Mouse (Mus musculus): ENCODE measurements around the gene Vmn1r1. TPM values are rescaled to one million over a fixed set of nuclear protein-coding genes. Genes with fewer than 3 reads are reported as not detected.
"Not testable (repeated sequence)": the region's sequence is repeated elsewhere in the genome, so short reads cannot be mapped to it uniquely, and the experiment has no call there.

Vmn1r1 gene
- not detected in 2 replicates for polyA plus RNA-seq (2016; fragmentation: Nextera tagmentation; extraction: Ambion mirVana)

DNA sequence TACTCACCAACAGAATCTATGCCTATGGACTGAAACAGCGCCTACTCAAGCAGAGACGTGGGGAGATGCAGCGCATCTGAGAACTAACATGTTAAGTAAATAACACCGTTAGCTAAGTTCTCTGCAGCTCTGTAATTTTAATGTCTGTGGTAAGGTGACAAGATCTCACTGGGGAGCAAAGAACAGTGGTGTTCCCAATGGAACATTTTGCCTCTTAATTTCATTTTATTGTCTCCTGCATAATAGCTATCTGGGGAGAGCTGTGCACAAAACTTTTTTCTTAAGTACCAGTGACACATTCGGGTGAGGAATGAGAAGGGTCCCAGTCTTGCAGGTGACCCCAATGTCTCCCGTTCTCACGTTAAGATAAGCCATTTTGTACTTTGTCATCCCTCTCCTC lies at the start of gene Vmn1r1:
Vmn1r1 (minus strand) TSS at position 101 of the 400 bp plus-strand sequence.
- no peak for DNase-seq (ENCODE audit: low spot score)
- no peak within 1 kb of the TSS for H3K4me3 ChIP-seq
- H3K27ac ChIP-seq, result no peak within 1 kb of the TSS
- no peaks in the 10 kb centered on the region for H3K27me3 ChIP-seq (ENCODE audit: low read depth, poor library complexity, severe bottlenecking)
- no peaks in the 10 kb centered on the region for H3K4me1 ChIP-seq
- 89% methylated on average over 7 of the region's 7 CpGs for WGBS
- H3K36me3 ChIP-seq, result no peaks in the 10 kb centered on the region
- H3K9me3 ChIP-seq (replicated peaks), result no peaks in the 10 kb centered on the region

- H3K9me3 ChIP-seq (replicated peaks), result no peaks in the 10 kb centered on the region
- no peak overlapping the region for H3K27ac ChIP-seq
- WGBS, result 92% methylated on average over 2 of the region's 2 CpGs
- H3K36me3 ChIP-seq, result no peaks in the 10 kb centered on the region
- H3K4me3 ChIP-seq, result no peak overlapping the region
- H3K27me3 ChIP-seq (ENCODE audit: low read depth, poor library complexity, severe bottlenecking), result no peaks in the 10 kb centered on the region
- H3K4me1 ChIP-seq, result no peaks in the 10 kb centered on the region
- DNase-seq (ENCODE audit: low spot score), result no peak
Measured at GRCm38 (mm10) chr1:182210322-182210721, 46.0 kb upstream of the Vmn1r1 start.

DNA sequence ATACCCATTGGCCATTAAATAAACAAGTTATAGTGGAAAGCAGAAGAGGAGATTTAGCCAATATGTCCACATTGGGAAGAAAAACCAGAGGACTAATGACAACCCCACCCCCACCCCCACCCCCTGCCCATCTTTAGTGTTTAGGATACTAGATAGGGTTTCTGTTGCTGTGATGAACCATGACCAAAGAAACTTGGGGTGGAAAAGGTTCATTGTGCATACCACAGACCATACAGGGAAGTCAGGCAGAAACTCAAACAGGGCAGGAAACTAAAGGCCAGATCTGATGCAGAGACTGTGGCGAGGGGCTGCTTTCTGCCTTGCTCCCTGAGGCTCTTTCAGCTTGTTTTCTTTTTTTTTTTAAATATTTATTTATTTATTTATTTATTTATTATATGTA lies 28.3 kb upstream of the Vmn1r1 start:
- no peaks in the 10 kb centered on the region for H3K9me3 ChIP-seq (replicated peaks)
- H3K27me3 ChIP-seq (ENCODE audit: low read depth, poor library complexity, severe bottlenecking), result no peaks in the 10 kb centered on the region
- no peaks in the 10 kb centered on the region for H3K36me3 ChIP-seq
- H3K4me1 ChIP-seq, result no peaks in the 10 kb centered on the region
- no peak overlapping the region for H3K27ac ChIP-seq
- DNase-seq (ENCODE audit: low spot score), result no peak
- no peak overlapping the region for H3K4me3 ChIP-seq
- 83% methylated on average over 1 of the region's 1 CpGs for WGBS

GRCm38 (mm10) chr1:182191816-182192545 lies 27.7 kb upstream of the Vmn1r1 start:
- 78% methylated on average over 10 of the region's 10 CpGs for WGBS
- no peak overlapping the region for H3K4me3 ChIP-seq

DNA sequence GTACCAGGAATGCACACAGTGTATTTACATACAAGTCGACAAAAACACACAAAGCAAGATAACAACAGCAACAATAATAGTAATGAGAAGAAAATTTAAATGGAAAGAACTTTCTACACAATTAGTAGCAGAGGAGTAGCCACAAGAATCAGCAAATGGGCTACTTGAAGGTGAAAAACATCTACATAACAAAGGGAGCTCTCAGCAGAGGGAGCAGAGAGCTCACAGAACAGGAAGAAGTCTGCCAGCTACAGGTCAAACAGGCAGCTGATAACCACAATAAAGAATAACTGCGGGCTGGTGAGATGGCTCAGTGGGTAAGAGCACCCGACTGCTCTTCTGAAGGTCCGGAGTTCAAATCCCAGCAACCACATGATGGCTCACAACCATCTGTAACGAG lies 26.9 kb upstream of the Vmn1r1 start:
- H3K27ac ChIP-seq, result no peak overlapping the region
- no peak for DNase-seq (ENCODE audit: low spot score)
- WGBS, result 74% methylated on average over 5 of the region's 5 CpGs
- H3K4me3 ChIP-seq, result no peak overlapping the region
- H3K27me3 ChIP-seq (ENCODE audit: low read depth, poor library complexity, severe bottlenecking), result no peaks in the 10 kb centered on the region
- no peaks in the 10 kb centered on the region for H3K9me3 ChIP-seq (replicated peaks)
- no peaks in the 10 kb centered on the region for H3K4me1 ChIP-seq
- no peaks in the 10 kb centered on the region for H3K36me3 ChIP-seq

More at GRCm38 (mm10) chr1:182191816-182192545, 27.7 kb upstream of the Vmn1r1 start:
- no peak for DNase-seq (ENCODE audit: low spot score)
- H3K36me3 ChIP-seq, result no peaks in the 10 kb centered on the region
- no peak overlapping the region for H3K27ac ChIP-seq
- no peaks in the 10 kb centered on the region for H3K9me3 ChIP-seq (replicated peaks)
- H3K4me1 ChIP-seq, result no peaks in the 10 kb centered on the region
- H3K27me3 ChIP-seq (ENCODE audit: low read depth, poor library complexity, severe bottlenecking), result no peaks in the 10 kb centered on the region

DNA sequence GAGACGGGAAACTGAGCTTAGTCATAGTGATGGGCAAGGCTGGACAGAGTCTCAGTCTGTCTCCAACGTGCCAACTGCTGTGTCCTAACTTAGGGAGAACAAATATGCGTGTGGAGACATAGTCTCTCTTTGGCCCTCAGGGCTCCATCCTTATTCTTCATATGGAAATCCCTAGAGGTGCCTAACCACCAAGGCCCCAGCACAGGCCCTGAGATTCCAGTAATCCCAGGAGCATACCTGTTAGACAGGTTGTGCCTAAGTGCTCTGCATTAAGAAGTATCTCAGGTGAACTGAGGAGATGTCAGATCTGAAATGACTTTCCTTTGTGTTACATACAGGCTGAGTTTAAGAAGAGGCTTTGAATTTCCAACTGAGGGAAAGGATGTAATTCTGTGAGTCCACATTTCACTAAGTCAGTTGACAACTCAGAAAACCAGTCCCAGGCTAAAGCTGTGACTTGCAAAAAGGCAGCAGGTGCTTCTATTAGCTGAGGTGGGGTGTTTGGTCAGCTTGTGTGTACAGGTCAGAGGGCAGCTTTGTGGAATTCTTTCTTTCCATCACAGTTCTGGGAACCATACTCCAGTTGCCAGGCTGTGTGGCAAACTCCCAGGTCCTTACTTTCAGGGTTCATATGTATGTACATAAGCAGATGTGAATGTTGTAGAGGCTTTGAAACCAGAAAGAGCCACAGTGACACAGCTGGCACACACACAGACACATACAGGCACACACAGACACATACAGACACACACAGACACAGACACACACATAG lies 25.6 kb upstream of the Vmn1r1 start:
- no peaks in the 10 kb centered on the region for H3K36me3 ChIP-seq
- H3K27ac ChIP-seq, result no peak overlapping the region
- no peak overlapping the region for H3K4me3 ChIP-seq
- DNase-seq (ENCODE audit: low spot score), result no peak
- H3K27me3 ChIP-seq (ENCODE audit: low read depth, poor library complexity, severe bottlenecking), result no peaks in the 10 kb centered on the region
- H3K4me1 ChIP-seq, result no peaks in the 10 kb centered on the region
- no peaks in the 10 kb centered on the region for H3K9me3 ChIP-seq (replicated peaks)
- 71% methylated on average over 3 of the region's 3 CpGs for WGBS

DNA sequence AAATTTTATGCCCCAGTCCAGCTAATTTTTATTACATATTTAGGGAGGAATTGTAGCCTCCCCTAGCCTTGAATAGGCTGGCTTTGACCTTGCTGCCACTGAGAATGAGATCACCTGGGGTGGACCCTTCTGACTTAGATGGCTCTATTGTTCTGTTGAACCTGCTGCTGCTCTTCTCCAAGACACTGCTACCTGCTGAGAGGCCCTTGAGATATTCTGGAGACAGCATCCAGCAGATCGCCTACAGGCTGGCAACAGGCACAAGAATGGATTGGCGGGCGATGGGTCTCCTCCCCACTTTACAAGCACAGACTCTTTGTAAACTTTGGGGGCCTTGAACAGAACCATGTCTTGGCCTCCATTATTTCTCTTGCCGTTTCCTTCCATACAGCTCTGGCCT lies 18.2 kb upstream of the Vmn1r1 start:
- 82% methylated on average over 4 of the region's 4 CpGs for WGBS
- H3K27me3 ChIP-seq (ENCODE audit: low read depth, poor library complexity, severe bottlenecking); DNase-seq (ENCODE audit: low spot score); H3K36me3 ChIP-seq; H3K27ac ChIP-seq; H3K4me3 ChIP-seq; H3K9me3 ChIP-seq (replicated peaks); H3K4me1 ChIP-seq: not testable (repeated sequence)

DNA sequence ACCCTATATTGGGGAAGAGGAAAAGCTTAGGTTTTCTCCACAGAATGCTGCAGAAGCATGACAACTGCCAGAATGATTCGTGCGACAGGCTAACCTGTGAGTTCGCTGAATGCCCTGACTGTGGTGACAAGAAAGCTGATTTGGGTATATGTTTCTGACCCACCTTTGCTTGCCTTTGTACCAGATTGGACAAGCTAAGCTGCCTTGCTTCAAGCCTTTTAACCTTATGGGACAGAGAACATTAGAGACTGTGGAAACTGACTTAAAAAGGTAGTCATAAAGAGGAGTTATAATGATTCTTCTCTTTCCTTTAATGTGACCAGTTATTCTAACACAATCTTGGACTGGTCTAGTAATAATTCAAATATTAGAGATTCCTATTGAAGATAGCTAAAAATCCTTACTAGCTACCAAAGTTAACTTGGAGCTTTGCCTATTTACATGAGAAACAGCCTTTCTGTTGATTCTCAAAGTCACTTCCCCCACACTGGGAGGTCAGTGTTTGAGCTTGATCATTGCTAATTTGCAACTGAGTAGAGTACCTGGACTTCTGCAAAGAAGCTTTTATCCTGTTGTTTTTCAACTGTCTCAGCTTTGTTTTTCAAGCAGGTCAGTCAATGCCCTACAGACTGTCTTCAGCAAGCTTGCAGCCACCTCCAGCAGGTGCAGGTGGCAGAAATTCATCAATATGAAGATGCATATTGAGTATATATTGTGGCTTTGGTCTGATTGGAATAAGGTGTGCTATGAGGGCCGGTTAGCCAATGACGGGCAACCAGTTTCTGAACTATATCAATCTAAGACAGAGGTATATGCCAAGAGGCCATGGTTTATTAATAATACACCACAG lies 17.4 kb upstream of the Vmn1r1 start:
- Histone ChIP-seq H3K4me3 (no peak overlapping the region), H3K27me3 (ENCODE audit: low read depth, poor library complexity, severe bottlenecking) (no peaks in the 10 kb centered on the region), H3K36me3 (no peaks in the 10 kb centered on the region), H3K4me1 (no peaks in the 10 kb centered on the region), H3K27ac (no peak overlapping the region), H3K9me3 (replicated peaks) (no peaks in the 10 kb centered on the region)
- no peak for DNase-seq (ENCODE audit: low spot score)
- 72% methylated on average over 5 of the region's 5 CpGs for WGBS

GRCm38 (mm10) chr1:182176985-182177384 lies 12.7 kb upstream of the Vmn1r1 start:
- not testable (repeated sequence) for DNase-seq (ENCODE audit: low spot score); H3K27me3 ChIP-seq (ENCODE audit: low read depth, poor library complexity, severe bottlenecking)
- WGBS, result 93% methylated on average over 19 of the region's 19 CpGs

DNA sequence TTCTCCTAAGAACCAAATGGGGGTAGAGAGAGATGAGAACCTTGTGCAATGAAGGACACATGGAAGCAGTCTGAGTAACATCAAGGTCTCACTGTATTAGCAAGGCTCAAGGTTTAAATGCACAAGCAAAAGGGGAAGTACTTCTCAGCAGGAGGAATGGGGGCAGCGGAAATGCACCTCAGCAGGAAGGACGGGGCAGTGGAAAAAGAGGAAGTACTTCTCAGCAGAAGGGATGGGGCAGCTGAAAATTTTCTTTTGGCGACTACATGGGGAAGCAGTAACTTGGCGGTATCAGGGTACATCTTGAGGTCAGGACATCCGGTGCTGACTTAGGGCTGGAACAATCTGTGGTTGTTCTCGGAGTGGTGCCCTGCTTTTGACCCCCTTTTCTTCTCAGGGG lies 5.9 kb upstream of the Vmn1r1 start:
- not testable (repeated sequence) for DNase-seq (ENCODE audit: low spot score); H3K4me3 ChIP-seq; H3K27me3 ChIP-seq (ENCODE audit: low read depth, poor library complexity, severe bottlenecking); H3K9me3 ChIP-seq (replicated peaks); H3K4me1 ChIP-seq; H3K36me3 ChIP-seq; H3K27ac ChIP-seq
- 93% methylated on average over 6 of the region's 6 CpGs for WGBS

More at GRCm38 (mm10) chr1:182176985-182177384, 12.7 kb upstream of the Vmn1r1 start:
- H3K4me3 ChIP-seq; H3K9me3 ChIP-seq (replicated peaks); H3K27ac ChIP-seq; H3K36me3 ChIP-seq; H3K4me1 ChIP-seq: not testable (repeated sequence)

- Histone ChIP-seq H3K4me1 (no peaks in the 10 kb centered on the region), H3K27ac (no peak overlapping the region), H3K36me3 (no peaks in the 10 kb centered on the region), H3K27me3 (ENCODE audit: low read depth, poor library complexity, severe bottlenecking) (no peaks in the 10 kb centered on the region), H3K9me3 (replicated peaks) (no peaks in the 10 kb centered on the region), H3K4me3 (no peak overlapping the region)
- WGBS, result 63% methylated on average over 5 of the region's 5 CpGs
- no peak for DNase-seq (ENCODE audit: low spot score)
Measured at GRCm38 (mm10) chr1:182162951-182163350, 1.3 kb downstream of the Vmn1r1 start.

DNA sequence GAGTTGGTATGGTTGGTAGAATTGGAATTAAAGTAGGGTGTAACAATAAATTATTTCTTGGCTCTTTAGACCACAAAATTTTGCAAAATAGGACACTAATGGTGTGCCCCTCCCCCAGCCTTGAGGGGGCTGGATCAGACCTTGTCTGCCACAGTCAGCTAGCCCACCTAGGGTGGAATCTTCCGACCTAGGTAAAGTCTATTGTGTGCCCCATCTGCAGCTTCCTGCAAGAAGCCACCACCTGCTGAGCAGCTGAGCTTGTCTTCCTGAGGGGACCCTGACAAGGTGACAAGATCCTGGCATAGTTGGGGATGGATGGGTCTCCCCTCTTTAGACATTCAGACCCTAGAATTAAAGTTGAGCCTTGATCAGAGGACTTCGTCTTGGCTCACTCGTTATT lies 4.7 kb downstream of the Vmn1r1 start:
- Histone ChIP-seq H3K4me3 (no peak overlapping the region), H3K27ac (no peak overlapping the region), H3K36me3 (no peaks in the 10 kb centered on the region), H3K4me1 (no peaks in the 10 kb centered on the region), H3K27me3 (ENCODE audit: low read depth, poor library complexity, severe bottlenecking) (no peaks in the 10 kb centered on the region), H3K9me3 (replicated peaks) (no peaks in the 10 kb centered on the region)
- no peak for DNase-seq (ENCODE audit: low spot score)
- WGBS, result 82% methylated on average over 3 of the region's 3 CpGs

GRCm38 (mm10) chr1:182157734-182158133 lies 6.6 kb downstream of the Vmn1r1 start:
- no peak for DNase-seq (ENCODE audit: low spot score)

More at GRCm38 (mm10) chr1:182157734-182158133, 6.6 kb downstream of the Vmn1r1 start:
- no peaks in the 10 kb centered on the region for H3K27me3 ChIP-seq (ENCODE audit: low read depth, poor library complexity, severe bottlenecking)
- H3K9me3 ChIP-seq (replicated peaks), result no peaks in the 10 kb centered on the region
- no peaks in the 10 kb centered on the region for H3K36me3 ChIP-seq
- H3K27ac ChIP-seq, result no peak overlapping the region
- H3K4me1 ChIP-seq, result no peaks in the 10 kb centered on the region
- H3K4me3 ChIP-seq, result no peak overlapping the region
- WGBS, result 74% methylated on average over 4 of the region's 4 CpGs
